Mouse (Mus musculus): ENCODE data around the gene Pcdh15. TPM values are rescaled to one million over a fixed set of nuclear protein-coding genes. Genes with fewer than 3 reads are reported as not detected.
A peak's percentile ranks its signal among the peaks of the same experiment; 100 is the strongest.

Gene Pcdh15
- total RNA-seq, 2 experiments from 2014 or later, result 32.1 to 35.0 TPM

DNA sequence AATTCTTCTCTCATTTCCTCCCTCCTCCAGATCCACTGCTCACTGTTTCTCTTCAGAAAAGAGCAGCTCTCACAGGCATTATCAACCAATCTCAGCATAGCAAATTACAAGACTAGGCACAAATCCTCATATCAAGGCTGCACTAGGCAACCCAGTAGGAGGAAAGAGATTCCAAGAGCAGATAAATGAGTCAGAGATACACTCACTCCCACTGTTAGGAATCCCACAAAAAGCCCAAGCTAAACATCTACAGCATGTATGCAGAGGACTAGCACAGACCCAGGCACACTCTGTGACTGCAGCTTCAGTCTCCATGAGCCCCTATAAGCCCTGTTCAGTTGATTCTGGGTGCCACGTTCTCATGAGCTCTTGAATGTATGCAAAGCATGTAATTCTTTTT, 829.5 kb downstream of the Pcdh15 start:
- Histone ChIP-seq H3K4me3 (no peak overlapping the region), H3K27ac (no peak overlapping the region)
- DNase-seq (ENCODE audit: extremely low spot score in 1 of 2, low spot score in 2 of 2), result no peak
- intact Hi-C loops (cut with DNase I), result no loop called here
- TF ChIP-seq CTCF (IDR thresholded peaks at IDR 0.05), result no peak

DNA sequence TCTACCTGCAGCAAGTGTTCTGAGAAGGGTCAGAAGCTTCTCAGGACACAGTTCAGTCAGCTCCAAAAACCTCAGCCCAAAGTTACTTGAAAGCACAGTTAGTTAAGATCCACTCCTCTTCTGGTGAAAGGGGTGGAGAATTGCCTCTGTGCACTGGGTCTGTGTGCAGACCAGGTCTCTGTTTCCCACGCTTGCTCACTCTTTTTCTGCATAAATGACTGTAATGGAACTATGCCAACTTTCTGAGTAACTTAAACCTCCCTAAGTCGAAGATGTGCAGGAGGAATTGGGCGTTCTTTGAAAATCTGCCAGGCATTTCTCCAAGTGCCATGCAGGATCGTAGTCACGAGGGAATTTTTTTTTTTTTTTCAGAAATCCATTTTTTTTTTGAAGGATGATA, 830.6 kb downstream of the Pcdh15 start:
- DNase-seq (ENCODE audit: extremely low spot score in 1 of 2, low spot score in 2 of 2), result peak in 1 of 2 experiments; percentile 9
- H3K27ac ChIP-seq, result no peak overlapping the region
- no peak for TF ChIP-seq CTCF (IDR thresholded peaks at IDR 0.05)
- intact Hi-C loops (cut with DNase I), result no loop called here
- H3K4me3 ChIP-seq, result no peak overlapping the region

DNA sequence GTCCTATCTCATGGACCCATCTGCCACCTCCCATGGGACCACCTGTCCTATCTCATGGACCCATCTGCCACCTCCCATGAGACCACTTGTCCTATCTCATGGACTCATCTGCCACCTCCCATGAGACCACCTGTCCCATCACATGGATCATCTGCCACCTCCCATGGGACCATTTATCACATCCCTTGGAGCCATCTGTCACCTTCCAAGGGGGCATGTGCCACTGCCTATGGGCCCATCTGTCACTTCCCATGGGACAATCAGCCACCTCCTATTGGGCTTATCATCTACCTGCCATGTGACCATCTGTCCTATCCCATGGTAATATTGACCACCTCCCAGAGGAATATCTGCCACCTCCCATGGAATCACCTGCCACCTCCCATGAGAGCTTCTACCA, 832.0 kb downstream of the Pcdh15 start:
- Histone ChIP-seq H3K27ac (no peak overlapping the region), H3K4me3 (no peak overlapping the region)
- DNase-seq (ENCODE audit: extremely low spot score in 1 of 2, low spot score in 2 of 2), result no peak
- no peak for TF ChIP-seq CTCF (IDR thresholded peaks at IDR 0.05)
- intact Hi-C loops (cut with DNase I), result no loop called here

DNA sequence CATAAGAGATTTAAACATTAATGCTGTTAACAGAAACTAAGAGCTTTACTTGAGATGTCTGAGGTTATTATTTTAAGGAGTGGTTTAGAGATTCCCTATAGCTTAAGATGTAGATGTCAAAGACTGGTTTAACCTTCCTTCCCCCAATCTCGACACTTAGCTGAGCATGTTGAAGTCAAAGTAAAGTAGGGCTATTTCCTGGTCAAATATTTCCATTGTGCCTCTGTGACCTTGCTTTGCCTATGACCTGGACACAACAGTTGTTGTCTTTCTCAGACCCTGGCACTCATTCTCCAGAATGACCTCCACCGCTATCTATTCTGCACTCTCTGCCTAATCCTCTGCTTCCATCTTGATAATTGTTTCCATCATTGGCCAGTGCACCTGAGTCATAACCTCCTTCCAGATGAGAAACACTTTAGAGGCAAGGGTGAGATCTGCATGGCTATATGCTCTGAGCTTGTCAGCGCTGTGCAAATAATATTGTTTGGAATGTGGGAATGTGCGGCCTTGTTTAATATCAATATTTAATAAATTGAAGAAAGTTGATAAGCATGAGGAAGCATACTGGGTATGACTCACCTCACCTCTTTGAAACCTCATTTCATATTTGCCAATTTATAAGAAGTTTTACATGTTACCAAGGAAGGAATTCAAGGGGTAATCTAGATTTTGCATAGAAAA, 833.0 kb downstream of the Pcdh15 start:
- Histone ChIP-seq H3K27ac (no peak overlapping the region), H3K4me3 (no peak overlapping the region)
- TF ChIP-seq CTCF (IDR thresholded peaks at IDR 0.05), result no peak
- intact Hi-C loops (cut with DNase I), result no loop called here
- no peak for DNase-seq (ENCODE audit: extremely low spot score in 1 of 2, low spot score in 2 of 2)

DNA sequence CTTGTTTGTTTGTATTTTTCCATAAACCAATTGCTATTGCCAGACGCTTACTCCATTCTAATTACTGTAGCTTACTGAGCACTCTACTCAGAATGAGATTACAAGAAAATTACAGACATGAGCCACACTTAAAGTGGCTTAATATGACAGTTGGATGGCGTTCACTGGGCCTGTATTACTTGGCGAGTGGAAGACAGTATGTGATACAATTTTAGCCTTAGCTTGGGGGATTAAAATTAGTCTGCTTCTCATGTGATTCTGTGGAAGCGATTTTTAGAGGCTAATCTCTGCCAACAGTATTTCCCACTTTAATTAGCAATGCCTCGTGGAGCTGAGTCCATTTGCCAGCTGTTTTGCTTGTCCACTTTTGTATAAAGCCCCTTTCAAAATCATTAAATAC, 837.0 kb downstream of the Pcdh15 start:
- Histone ChIP-seq H3K4me3 (no peak overlapping the region), H3K27ac (no peak overlapping the region)
- TF ChIP-seq CTCF (IDR thresholded peaks at IDR 0.05), result no peak
- DNase-seq (ENCODE audit: extremely low spot score in 1 of 2, low spot score in 2 of 2), result no peak
- intact Hi-C loops (cut with DNase I), result no loop called here

DNA sequence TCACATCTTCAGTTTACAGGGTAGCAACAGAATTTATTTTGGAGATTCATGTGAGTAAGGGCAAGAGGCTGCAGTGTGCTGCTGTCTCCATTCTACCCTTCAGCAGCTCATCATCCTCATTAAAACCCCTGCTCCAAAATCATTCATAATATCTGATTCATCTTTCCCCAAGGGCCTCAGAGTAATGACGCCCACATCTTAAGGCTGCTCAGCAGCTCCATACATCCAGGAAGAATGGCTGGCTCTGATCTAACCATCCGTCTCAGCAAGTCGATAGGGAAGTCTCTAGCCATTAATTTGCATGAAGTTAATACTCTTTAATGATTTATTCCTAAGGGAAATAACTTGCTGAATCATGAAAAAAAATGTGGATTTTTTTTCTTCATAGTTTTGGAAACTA, 839.8 kb downstream of the Pcdh15 start:
- no peak overlapping the region for H3K4me3 ChIP-seq
- no peak for DNase-seq (ENCODE audit: extremely low spot score in 1 of 2, low spot score in 2 of 2)
- intact Hi-C loops (cut with DNase I), result no loop called here
- no peak overlapping the region for H3K27ac ChIP-seq
- TF ChIP-seq CTCF (IDR thresholded peaks at IDR 0.05), result no peak

DNA sequence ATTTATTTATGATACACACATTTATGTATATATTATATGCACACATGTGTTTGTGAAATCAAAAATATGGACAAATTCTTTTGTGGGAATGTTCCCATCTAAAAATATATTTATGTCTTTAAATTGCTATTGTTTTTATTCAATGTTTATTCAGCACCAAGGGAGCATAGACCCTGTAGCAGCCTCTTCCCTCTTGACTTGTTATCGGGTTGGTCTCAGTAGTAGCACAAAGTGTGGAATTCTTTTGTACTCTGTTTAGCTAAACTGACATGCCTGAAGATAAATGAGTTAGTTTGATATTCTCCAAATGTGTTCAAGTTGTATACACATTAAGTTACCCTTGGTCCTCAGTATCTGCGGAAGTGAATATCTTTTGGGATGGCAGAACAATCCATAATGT, 848.7 kb downstream of the Pcdh15 start:
- Histone ChIP-seq H3K27ac (no peak overlapping the region), H3K4me3 (no peak overlapping the region)
- no peak for DNase-seq (ENCODE audit: extremely low spot score in 1 of 2, low spot score in 2 of 2)
- intact Hi-C loops (cut with DNase I), result no loop called here
- TF ChIP-seq CTCF (IDR thresholded peaks at IDR 0.05), result no peak

DNA sequence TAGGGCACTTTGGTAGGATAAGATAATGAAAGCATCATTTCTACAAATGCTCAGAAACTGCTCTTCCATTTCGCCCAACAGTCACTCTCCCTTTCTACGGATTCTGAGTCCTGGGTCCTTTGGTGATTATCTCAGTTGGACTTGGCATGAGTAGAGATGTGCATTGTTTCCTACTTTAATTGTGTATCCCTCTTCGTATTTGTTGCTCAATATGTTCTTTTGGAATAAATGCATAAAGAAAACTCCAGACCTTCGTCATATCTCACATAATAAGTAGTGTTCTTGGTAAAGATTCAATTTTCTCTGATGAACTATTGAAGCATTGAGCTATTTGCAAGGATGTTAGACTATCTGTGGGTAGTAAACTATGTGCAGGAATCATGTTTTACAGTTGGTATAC, 854.2 kb downstream of the Pcdh15 start:
- no peak overlapping the region for H3K27ac ChIP-seq
- DNase-seq (ENCODE audit: extremely low spot score in 1 of 2, low spot score in 2 of 2), result no peak
- H3K4me3 ChIP-seq, result no peak overlapping the region
- intact Hi-C loops (cut with DNase I), result no loop called here
- TF ChIP-seq CTCF (IDR thresholded peaks at IDR 0.05), result no peak

DNA sequence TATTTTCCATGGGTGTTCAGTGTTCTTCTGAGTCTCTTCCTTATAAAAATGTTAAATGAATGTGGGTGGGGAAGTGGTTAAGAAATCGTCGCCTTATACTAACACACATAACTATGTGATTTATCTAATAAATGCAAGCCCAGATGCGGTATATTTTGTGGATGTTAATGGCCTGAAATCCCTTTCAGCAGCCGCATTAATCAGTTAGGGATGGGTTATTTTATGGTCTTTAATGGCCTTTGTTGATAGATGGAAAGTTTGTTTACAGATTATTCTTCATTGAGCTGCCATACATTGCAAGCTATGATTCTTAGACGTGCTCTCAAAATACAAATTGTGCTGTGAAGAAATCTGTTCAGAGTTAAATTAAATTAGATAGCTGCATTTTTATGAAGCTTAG, 884.9 kb downstream of the Pcdh15 start:
- Histone ChIP-seq H3K27ac (no peak overlapping the region), H3K4me3 (no peak overlapping the region)
- TF ChIP-seq CTCF (IDR thresholded peaks at IDR 0.05), result no peak
- intact Hi-C loops (cut with DNase I), result no loop called here
- DNase-seq (ENCODE audit: extremely low spot score in 1 of 2, low spot score in 2 of 2), result no peak

DNA sequence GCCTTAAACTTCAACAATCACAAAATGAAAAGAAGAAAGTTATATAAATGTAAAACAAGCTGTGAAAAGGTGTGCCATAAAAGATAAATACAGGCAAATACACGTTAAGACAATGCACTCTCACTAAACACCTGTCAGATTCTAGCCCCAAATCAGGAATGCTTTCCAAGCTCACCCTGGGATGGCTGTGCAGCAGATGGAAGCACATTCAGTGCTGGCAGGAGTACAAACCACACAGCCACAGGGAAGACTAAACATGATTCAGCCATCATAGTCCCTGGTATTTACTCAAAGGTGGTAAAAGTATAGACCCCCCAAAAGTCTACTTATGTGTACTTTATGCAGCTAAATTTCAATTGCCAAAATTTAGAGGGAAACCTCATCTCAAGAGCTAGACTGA, 909.7 kb downstream of the Pcdh15 start:
- TF ChIP-seq CTCF (IDR thresholded peaks at IDR 0.05), result no peak
- H3K4me3 ChIP-seq, result no peak overlapping the region
- DNase-seq (ENCODE audit: extremely low spot score in 1 of 2, low spot score in 2 of 2), result no peak
- H3K27ac ChIP-seq, result no peak overlapping the region
- intact Hi-C loops (cut with DNase I), result no loop called here

DNA sequence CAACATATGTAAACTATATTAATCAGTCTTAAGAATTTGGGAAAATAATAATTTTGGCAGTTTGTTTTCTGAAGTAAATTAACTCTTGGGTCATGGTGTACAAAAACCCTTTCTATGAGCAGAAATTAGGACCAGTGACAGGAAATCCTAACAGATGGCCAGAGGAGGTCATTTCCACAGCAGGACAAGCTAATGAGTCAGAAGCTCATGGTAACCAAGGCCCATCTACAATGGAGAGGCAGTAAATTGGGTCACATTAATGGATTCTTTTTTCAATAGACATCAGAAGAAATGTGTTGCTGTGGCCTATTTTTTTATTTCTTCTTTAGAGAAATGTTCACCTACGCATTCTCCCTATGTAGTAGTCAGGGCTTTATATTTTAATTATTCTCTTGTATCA, 923.9 kb downstream of the Pcdh15 start:
- no peak for TF ChIP-seq CTCF (IDR thresholded peaks at IDR 0.05)
- no peak overlapping the region for H3K27ac ChIP-seq
- H3K4me3 ChIP-seq, result no peak overlapping the region
- DNase-seq (ENCODE audit: extremely low spot score in 1 of 2, low spot score in 2 of 2), result no peak
- intact Hi-C loops (cut with DNase I), result no loop called here

DNA sequence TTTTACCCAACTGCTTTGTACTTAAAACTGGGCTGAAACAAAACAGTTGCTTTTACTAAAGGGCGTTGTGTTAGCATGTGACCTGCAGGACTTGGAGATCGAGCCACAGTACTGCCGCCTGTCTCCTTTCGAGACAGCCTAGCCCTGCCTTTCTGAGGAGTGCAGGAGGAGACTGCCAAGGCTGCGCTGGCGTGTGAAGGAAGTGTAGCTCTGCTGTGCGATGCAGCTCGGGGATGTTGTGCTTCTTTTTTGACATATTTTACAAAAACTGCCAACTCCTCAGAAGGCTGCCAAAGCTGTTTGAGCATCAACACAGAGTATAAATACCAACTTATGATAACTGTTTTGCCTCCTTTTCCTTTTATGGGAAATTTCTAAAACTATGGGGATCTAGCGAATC, 953.9 kb downstream of the Pcdh15 start:
- Histone ChIP-seq H3K27ac (no peak overlapping the region), H3K4me3 (peak overlapping the region; percentile 31)
- DNase-seq (ENCODE audit: extremely low spot score in 1 of 2, low spot score in 2 of 2), result peak; percentile 13 to 29
- TF ChIP-seq CTCF (IDR thresholded peaks at IDR 0.05), result no peak; the same call in 1 of the 2 replicates
- intact Hi-C loops (cut with DNase I), result no loop called here

DNA sequence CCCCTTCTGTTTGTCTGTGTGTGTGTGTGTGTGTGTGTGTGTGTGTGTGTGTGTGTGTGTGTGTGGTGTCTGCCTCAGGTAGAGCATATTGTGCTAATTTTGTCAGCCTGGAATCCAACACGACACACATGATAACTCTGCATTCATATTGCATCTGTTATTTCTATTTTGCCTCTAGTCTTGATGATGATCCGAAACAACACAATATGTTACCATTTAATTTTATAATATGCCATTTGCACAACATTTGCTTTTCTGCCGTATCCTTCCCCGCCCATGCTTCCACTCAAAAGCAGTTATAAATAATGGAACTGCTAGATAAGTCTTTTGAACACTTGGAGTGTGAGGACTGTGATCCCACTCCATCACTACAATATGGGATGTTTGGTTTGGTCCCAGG, 987.5 kb downstream of the Pcdh15 start:
- no peak for TF ChIP-seq CTCF (IDR thresholded peaks at IDR 0.05)
- DNase-seq (ENCODE audit: extremely low spot score in 1 of 2, low spot score in 2 of 2), result no peak
- H3K4me3 ChIP-seq, result no peak overlapping the region
- no peak overlapping the region for H3K27ac ChIP-seq
- intact Hi-C loops (cut with DNase I), result no loop called here
